Mouse (Mus musculus): ENCODE measurements around the gene Rtp4.

DNA sequence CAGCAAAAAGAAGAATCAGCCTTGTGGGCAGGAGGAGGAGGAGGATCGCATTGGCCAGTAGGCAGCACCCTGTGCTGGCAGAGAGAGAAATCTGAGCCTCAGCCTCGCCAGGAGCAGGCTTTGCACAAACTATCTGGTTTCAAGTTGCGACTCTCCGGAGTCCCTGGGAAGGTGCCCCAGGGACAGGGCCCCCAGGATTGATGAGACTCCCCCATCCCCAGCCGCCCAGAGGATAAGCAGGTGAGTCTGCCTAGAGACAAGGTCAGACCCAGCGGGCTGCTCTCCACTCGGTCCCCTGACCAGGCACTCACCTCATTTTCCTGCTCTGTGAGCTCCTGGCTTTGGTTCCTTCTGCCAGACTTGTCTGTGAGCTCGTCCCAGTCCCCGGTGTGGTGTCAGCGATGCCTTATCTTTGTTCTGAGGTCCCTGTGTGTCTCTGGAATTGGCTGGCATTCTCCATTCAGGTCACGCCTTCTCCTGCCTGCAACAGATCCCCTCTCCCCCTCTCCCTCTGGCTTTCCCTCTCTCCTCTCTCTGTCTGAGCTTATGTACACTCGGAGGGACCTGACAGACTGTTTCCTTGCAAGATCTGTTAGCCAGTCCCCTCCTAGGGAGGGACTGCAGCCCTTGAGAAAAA is at the start of gene Rtp4, which contains the start of gene Masp1:
- TF ChIP-seq ZC3H11A (IDR thresholded peaks at IDR 0.05; ENCODE audit: borderline replicate concordance, low read depth, low read length) (no peak), MAFK (IDR thresholded peaks at IDR 0.05; ENCODE audit: insufficient read depth, low read depth, low read length) (no peak), CHD2 (IDR thresholded peaks at IDR 0.05; ENCODE audit: low read depth, low read length) (no peak), HCFC1 (IDR thresholded peaks at IDR 0.05; ENCODE audit: borderline replicate concordance, insufficient read depth, low read length) (no peak), ZNF384 (IDR thresholded peaks at IDR 0.05; ENCODE audit: low read depth, low read length) (no peak)

All from ES-E14 (cell line).